Comparison of ENCODE assay signal across 10 mouse cellular contexts in genomic region chr5:143504453-143504852, GRCm38 (mm10). TPM values are rescaled to one million over a fixed set of nuclear protein-coding genes. Genes with fewer than 3 reads are reported as not detected.
A peak's percentile ranks its signal among the peaks of the same experiment; 100 is the strongest.
DNase-seq lines count a peak whose midpoint lies in the region; ATAC-seq and TF ChIP-seq lines count a peak whose summit lies in the region.
"Had no signal": no experiment of that assay in that cellular context is flagged by ENCODE, and none has a peak within 500 bp of the region (broad histone marks: within the 10 kb centered on the region; RNA-seq: fewer than 3 reads in every experiment).

No protein-coding gene starts in this region.

- no peak for TF ChIP-seq POLR2A in bone marrow, adult 2 months (IDR thresholded peaks at IDR 0.05; ENCODE audit: borderline replicate concordance, control insufficient read depth, low read depth, low read length)

- peak; percentile 52 for TF ChIP-seq CTCF in left cerebral cortex, adult 2 months (IDR thresholded peaks at IDR 0.05)
- peak; percentile 45 for TF ChIP-seq CTCF in bone marrow, adult 2 months (IDR thresholded peaks at IDR 0.05; ENCODE audit: control insufficient read depth, insufficient read depth, low read length)

- peak; percentile 50 for ATAC-seq in CD4-positive, CD25-positive, alpha-beta regulatory T cell, adult 4 months

- H3K27ac ChIP-seq in left cerebral cortex, adult 2 months, result no peak overlapping the region
- H3K27ac ChIP-seq in bone marrow, adult 2 months (ENCODE audit: control insufficient read depth, insufficient read depth, low read depth, low read length, poor library complexity), result no peak overlapping the region

- DNase-seq in left cerebral cortex, adult 2 months (ENCODE audit: extremely low spot score in 1 of 2, low spot score in 2 of 2), result no peak
- no peak for DNase-seq in left cerebral cortex, adult 11 months (ENCODE audit: low spot score)
- peak; percentile 55 for DNase-seq in lung, postnatal 36 days
- DNase-seq in kidney, postnatal 10 days, result no peak
- no peak for DNase-seq in urinary bladder, adult 18-20 months (ENCODE audit: low spot score in 2 of 2)
- no peak for DNase-seq in urinary bladder, postnatal 25 days (ENCODE audit: low spot score)
- DNase-seq: gastrocnemius, postnatal 14 days; kidney, adult 18-20 months had no signal

- WGBS in bone marrow, adult 2 months, result 64% methylated on average over 3 of the region's 3 CpGs

- H3K4me3 ChIP-seq in left cerebral cortex, adult 2 months, result no peak overlapping the region
- no peak overlapping the region for H3K4me3 ChIP-seq in bone marrow, adult 2 months (replicated peaks; ENCODE audit: control insufficient read depth, low read depth, low read length)

- peaks cover 4% of the 10 kb centered on the region; the same call in 1 of the 2 replicates for H3K4me1 ChIP-seq in bone marrow, adult 2 months (ENCODE audit: control insufficient read depth, insufficient read depth, low read length)

- intact Hi-C loops in left cerebral cortex, adult 2 months (cut with DNase I), result no loop called here

RNA-seq across cellular contexts. Expression of gene Rac1, which starts 23.4 kb away (rescaled TPM):
- total RNA-seq in left cerebral cortex, adult 2 months (2021), result 100 to 1,000 TPM; 344 to 351 TPM
- 10 to 100 TPM; 51.5 to 66.6 TPM for polyA plus RNA-seq in CD4-positive, CD25-positive, alpha-beta regulatory T cell, adult 4 months (2017; shearing (Covaris generic))
- 75.0 and 92.5 TPM in 2 replicates for polyA plus RNA-seq in bone marrow, adult 2 months (2011; ENCODE audit: insufficient read depth, insufficient read length, low replicate concordance, missing spikeins)

RNA-seq across cellular contexts. Expression of gene Daglb, which starts 40.1 kb away (rescaled TPM):
- 10 to 100 TPM; 32.5 to 36.1 TPM for total RNA-seq in left cerebral cortex, adult 2 months (2021)
- 10 to 100 TPM; 11.5 to 13.7 TPM for polyA plus RNA-seq in CD4-positive, CD25-positive, alpha-beta regulatory T cell, adult 4 months (2017; shearing (Covaris generic))
- polyA plus RNA-seq in bone marrow, adult 2 months (2011; ENCODE audit: insufficient read depth, insufficient read length, low replicate concordance, missing spikeins), result 11.3 and 12.4 TPM in 2 replicates
